Mouse (Mus musculus): ENCODE measurements around the gene Alg9.

DNA sequence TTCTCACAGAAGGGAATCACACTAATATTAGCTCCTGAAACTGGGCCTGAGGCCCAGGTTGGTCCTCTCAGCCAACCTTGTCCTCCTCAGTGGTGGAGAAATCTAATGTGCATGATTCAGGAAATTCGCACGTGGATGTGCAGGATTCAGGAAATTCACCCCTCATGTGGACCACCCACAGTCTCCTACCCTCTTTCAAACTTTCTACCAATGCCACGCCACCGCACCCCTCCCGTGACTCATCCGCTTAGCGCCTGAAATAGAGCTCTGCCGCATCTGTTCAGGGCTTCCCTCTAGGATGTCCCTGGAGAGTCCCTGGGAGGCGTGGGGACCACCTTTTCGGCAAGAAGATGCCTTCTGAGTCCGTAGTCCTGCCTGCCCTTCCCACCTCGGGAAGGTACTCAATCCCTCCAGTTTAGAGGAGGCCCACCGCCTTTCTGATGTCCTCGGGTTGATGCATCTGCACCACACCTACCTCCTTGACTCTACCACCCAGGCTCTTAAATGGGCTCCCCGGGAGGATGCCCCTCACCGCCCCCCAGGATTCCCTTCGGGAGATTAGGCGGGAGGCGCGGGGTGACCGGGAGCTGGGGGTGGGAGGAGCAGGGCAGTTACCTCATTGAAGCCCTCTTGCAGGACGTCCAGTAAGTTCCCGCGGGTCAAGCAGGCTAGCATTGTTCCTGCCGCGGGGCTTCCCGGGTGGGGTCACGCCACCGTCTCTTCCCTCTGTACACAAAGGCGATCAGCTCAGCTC, 47.5 kb upstream of the Alg9 start:
- TF ChIP-seq CTCF (IDR thresholded peaks at IDR 0.05; ENCODE audit: control insufficient read depth, insufficient read depth, low read length): no peak
- no peak for TF ChIP-seq POLR2A (IDR thresholded peaks at IDR 0.05; ENCODE audit: borderline replicate concordance, control insufficient read depth, low read depth, low read length)
